Mouse (Mus musculus): ENCODE measurements at regions not wholly inside any gene's neighbourhood (a gene's known extent, or its start where the extent isn't known, plus 50 kb on each side); places are given as distances from the start of the nearest gene placed in this dataset.

DNA sequence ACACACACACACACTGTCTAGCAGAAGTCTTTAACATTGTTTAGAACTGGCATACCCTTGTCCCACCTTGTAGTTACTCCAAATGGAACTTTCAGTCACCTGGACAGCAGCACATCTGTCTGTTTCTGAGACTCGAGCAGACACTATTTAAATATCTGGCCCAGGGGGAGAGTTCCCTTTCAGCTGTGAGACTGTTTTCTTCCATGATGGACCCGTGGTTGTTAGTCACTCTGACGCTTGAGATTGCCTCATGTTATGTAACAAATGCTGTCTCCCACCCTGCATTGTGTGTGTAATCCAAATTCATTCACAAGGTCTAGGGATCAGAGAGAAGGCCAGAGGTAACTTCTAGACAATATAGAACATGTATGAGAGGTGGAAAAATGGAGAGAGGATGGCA, 174.2 kb downstream of the Otol1 start:
- Histone ChIP-seq H3K27ac (ENCODE audit: insufficient read depth, low read depth, low read length) (no peak overlapping the region), H3K4me3 (ENCODE audit: insufficient read depth, low read depth, low read length) (no peak overlapping the region), H3K4me1 (ENCODE audit: control insufficient read depth, insufficient read depth, low read length) (no peaks in the 10 kb centered on the region)
- TF ChIP-seq CTCF (IDR thresholded peaks at IDR 0.05; ENCODE audit: insufficient read depth, low read depth, low read length) (no peak), POLR2A (IDR thresholded peaks at IDR 0.05; ENCODE audit: insufficient read depth, low read depth, low read length) (no peak)
- 69% methylated on average over 3 of the region's 3 CpGs for WGBS

DNA sequence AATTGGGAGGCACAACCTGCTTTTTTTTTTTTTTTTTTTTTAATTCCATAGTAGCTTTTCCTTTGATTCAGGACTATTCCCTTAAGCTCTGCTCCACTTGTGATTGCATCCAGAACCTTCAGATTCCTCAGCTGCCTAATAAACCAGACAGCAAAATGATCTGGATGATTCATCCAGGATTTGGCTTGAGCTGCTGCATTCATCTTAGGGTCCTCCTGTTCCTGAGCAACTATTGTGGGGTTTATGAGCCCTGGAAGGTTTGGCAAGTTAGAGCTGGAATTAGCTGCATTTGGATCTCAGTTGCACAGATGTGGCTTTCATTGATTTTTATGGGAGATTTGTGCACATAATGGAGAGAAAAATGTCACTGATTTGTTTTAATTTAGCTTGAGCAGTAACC, 183.3 kb downstream of the Otol1 start:
- TF ChIP-seq POLR2A (IDR thresholded peaks at IDR 0.05; ENCODE audit: insufficient read depth, low read depth, low read length), result no peak
- TF ChIP-seq CTCF (IDR thresholded peaks at IDR 0.05; ENCODE audit: insufficient read depth, low read depth, low read length), result no peak
- H3K27ac ChIP-seq (ENCODE audit: insufficient read depth, low read depth, low read length), result no peak overlapping the region
- H3K4me1 ChIP-seq (ENCODE audit: control insufficient read depth, insufficient read depth, low read length), result no peaks in the 10 kb centered on the region
- no peak overlapping the region for H3K4me3 ChIP-seq (ENCODE audit: insufficient read depth, low read depth, low read length)

DNA sequence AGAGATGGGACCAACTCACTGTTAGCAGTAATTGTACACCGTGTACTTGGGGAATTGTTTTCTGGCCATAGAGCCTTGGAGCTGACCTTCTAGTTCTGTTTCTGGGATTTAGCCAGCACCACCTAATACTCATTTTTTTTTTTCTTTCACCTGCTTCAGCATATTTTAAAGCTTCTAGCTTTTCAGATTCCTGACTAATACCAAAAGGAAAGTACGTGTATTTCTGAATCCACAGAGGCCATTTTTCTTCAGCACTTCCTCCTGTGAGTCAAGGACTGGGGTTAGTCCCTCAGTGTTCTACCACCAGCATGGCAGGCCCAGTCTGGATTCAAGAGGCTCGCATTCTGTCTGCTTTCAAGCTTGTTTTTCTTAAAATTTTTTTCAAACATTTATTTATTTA, 189.3 kb downstream of the Otol1 start:
- no peak overlapping the region for H3K27ac ChIP-seq (ENCODE audit: insufficient read depth, low read depth, low read length)
- 93% methylated on average over 3 of the region's 3 CpGs for WGBS
- no peak for TF ChIP-seq POLR2A (IDR thresholded peaks at IDR 0.05; ENCODE audit: insufficient read depth, low read depth, low read length)
- no peak for TF ChIP-seq CTCF (IDR thresholded peaks at IDR 0.05; ENCODE audit: insufficient read depth, low read depth, low read length)
- no peaks in the 10 kb centered on the region for H3K4me1 ChIP-seq (ENCODE audit: control insufficient read depth, insufficient read depth, low read length)
- no peak overlapping the region for H3K4me3 ChIP-seq (ENCODE audit: insufficient read depth, low read depth, low read length)

DNA sequence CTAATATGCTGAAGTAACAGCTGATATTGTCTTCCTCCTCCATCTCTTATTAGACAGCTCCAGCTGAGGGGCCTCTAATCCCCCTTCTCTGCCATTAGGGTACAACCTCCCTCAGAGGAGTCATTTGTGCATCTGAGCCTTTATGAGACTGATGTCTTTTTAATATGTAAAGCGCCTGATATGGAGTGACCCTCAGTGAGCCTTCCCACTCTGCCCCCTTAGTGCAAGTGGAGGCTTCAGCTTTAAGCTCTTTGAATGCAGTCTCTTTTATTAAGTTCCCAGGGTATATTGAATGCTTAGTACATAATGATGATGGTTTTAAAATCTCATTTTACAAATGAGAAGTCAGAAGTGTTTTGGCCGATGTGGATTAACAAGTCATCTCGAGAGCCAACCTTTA, 191.5 kb downstream of the Otol1 start:
- WGBS, result 90% methylated on average over 3 of the region's 3 CpGs
- Histone ChIP-seq H3K27ac (ENCODE audit: insufficient read depth, low read depth, low read length) (no peak overlapping the region), H3K4me1 (ENCODE audit: control insufficient read depth, insufficient read depth, low read length) (no peaks in the 10 kb centered on the region), H3K4me3 (ENCODE audit: insufficient read depth, low read depth, low read length) (no peak overlapping the region)
- TF ChIP-seq CTCF (IDR thresholded peaks at IDR 0.05; ENCODE audit: insufficient read depth, low read depth, low read length), result no peak
- no peak for TF ChIP-seq POLR2A (IDR thresholded peaks at IDR 0.05; ENCODE audit: insufficient read depth, low read depth, low read length)

DNA sequence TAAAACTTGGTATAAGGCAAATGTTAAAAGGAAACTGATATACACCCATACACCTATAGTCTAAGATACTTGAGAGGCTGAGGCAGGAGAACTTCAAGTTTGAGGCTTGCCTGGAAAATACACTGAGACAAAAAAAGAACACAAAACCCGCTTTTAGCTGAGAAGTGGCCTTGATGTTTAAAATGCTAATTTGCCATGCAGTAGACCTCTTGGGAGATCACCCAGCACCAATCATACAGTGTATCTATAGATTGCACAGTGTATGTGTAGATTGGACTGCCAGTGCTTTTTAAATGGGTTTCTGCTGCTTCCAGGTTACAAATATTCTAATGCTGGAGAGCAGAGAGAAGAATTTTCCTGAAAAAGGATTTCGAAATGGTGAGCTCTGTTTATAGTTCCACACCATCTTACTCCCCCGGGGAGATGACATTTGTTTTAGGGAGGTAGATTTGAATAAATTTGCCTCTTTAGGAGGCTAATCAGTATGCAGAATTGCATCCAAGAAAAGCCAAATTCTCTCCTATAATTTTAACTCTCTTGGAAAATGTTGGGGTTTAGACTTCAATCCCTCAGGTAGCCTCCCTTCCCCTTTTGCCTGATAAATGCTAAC, 194.0 kb downstream of the Otol1 start:
- WGBS, result 37% methylated on average over 3 of the region's 3 CpGs
- Histone ChIP-seq H3K4me3 (ENCODE audit: insufficient read depth, low read depth, low read length) (no peak overlapping the region), H3K4me1 (ENCODE audit: control insufficient read depth, insufficient read depth, low read length) (no peaks in the 10 kb centered on the region), H3K27ac (ENCODE audit: insufficient read depth, low read depth, low read length) (no peak overlapping the region)
- TF ChIP-seq CTCF (IDR thresholded peaks at IDR 0.05; ENCODE audit: insufficient read depth, low read depth, low read length) (no peak), POLR2A (IDR thresholded peaks at IDR 0.05; ENCODE audit: insufficient read depth, low read depth, low read length) (no peak)

DNA sequence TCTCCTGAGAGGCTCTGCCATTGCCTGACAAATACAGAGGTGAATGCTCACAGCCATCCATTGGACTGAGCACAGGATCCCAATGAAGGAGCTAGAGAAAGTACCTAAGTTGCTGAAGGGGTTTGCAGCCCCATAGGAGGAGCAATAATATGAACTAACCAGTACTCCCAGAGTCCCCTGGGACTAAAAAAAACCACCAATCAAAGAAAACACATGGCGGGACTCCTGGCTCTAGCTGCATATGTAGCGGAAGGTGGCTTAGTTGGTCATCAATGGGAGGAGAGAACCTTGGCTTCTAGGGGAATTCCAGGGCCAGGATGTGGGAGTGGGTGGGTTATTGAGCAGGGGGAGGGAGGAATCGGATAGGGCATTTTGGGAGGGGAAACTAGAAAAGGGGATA, 207.8 kb downstream of the Otol1 start:
- 96% methylated on average over 3 of the region's 3 CpGs for WGBS
- Histone ChIP-seq H3K4me3 (ENCODE audit: insufficient read depth, low read depth, low read length) (no peak overlapping the region), H3K27ac (ENCODE audit: insufficient read depth, low read depth, low read length) (no peak overlapping the region), H3K4me1 (ENCODE audit: control insufficient read depth, insufficient read depth, low read length) (no peaks in the 10 kb centered on the region)
- TF ChIP-seq POLR2A (IDR thresholded peaks at IDR 0.05; ENCODE audit: insufficient read depth, low read depth, low read length) (no peak), CTCF (IDR thresholded peaks at IDR 0.05; ENCODE audit: insufficient read depth, low read depth, low read length) (no peak)

DNA sequence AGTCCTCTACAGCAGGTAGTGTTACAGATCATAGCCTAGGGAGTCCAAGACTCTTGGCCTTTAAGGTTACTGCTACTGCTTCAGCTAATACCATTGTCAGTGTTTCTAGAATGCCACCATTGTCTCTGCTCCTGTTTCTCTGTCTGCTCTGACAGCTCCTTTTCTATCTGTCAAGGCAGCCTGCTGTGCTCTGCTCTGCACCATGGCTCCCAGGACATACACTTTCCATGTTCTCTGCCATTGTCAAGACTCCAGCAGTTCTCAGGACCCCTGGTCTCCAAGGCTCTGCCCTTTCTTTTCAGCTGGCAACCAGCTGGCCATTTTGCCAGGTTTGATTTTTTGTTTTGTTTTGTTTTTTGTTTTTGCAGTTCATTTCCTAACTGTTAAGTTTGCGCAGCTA, 208.7 kb downstream of the Otol1 start:
- TF ChIP-seq POLR2A (IDR thresholded peaks at IDR 0.05; ENCODE audit: insufficient read depth, low read depth, low read length), result no peak
- no peak for TF ChIP-seq CTCF (IDR thresholded peaks at IDR 0.05; ENCODE audit: insufficient read depth, low read depth, low read length)
- H3K27ac ChIP-seq (ENCODE audit: insufficient read depth, low read depth, low read length), result no peak overlapping the region
- H3K4me1 ChIP-seq (ENCODE audit: control insufficient read depth, insufficient read depth, low read length), result no peaks in the 10 kb centered on the region
- 91% methylated on average over 1 of the region's 1 CpGs for WGBS
- no peak overlapping the region for H3K4me3 ChIP-seq (ENCODE audit: insufficient read depth, low read depth, low read length)

DNA sequence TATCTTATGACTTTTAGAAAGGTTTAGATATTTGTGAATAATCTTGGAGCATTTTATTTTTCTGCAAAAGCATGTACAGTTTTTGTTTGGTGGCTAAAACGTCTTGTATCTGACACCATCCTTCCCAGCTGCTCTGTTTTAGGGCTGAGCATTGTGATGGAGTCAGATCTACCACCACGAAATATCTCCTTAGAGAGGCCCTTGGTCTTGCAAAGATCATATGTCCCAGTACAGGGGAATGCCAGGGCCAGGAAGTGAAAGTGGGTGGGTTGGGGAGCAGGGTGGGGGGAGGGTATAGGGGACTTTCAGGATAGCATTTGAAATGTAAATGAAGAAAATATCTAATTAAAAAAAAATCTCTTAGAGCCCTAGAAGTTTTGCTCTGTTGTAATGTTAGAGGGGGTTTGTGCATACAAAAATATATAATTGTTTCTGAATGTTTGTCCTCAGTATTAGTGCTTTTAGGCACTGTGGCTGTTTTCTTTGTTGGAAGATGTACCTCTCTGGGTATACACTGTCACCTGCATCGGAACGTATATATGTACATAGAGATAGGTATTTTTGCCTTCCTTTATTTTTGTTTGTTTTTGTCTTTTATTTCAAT, 211.4 kb downstream of the Otol1 start:
- Histone ChIP-seq H3K4me1 (ENCODE audit: control insufficient read depth, insufficient read depth, low read length) (no peaks in the 10 kb centered on the region), H3K27ac (ENCODE audit: insufficient read depth, low read depth, low read length) (no peak overlapping the region)
- WGBS, result 87% methylated on average over 4 of the region's 4 CpGs

DNA sequence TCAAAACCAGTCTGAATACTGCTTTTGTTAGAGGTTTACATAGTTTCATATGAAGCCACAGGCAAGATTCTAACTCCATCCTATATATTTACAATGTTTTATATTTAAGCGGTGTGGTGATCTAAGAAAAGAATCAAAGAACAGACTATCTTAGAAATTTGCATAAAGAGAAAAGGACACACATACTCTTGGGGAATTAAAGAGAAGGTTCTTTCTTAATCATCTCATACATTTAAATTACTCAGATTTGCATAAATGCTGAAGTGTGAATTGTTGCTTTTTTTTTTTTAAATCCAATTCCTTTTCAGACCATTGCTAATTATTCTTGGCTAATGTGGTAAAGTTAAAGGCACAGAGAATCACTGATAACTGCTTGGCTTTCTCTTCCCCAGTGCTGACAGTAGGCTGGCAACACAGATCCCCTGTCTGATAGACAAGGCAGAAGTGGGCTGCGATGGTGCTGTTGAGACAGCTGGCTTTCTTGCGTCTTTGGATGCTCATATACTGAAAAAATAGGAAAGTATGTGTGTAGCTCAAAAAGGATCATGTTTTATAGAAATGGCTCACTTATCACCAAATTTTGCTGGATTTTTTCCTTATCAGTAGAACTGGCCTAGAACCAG, 216.1 kb downstream of the Otol1 start:
- WGBS, result 49% methylated on average over 3 of the region's 3 CpGs
- Histone ChIP-seq H3K4me1 (ENCODE audit: control insufficient read depth, insufficient read depth, low read length) (no peaks in the 10 kb centered on the region), H3K4me3 (ENCODE audit: insufficient read depth, low read depth, low read length) (no peak overlapping the region), H3K27ac (ENCODE audit: insufficient read depth, low read depth, low read length) (no peak overlapping the region)
- TF ChIP-seq POLR2A (IDR thresholded peaks at IDR 0.05; ENCODE audit: insufficient read depth, low read depth, low read length), result no peak
- no peak for TF ChIP-seq CTCF (IDR thresholded peaks at IDR 0.05; ENCODE audit: insufficient read depth, low read depth, low read length)

More for the DNA sequence above, 211.4 kb downstream of the Otol1 start:
- no peak overlapping the region for H3K4me3 ChIP-seq (ENCODE audit: insufficient read depth, low read depth, low read length)
- TF ChIP-seq CTCF (IDR thresholded peaks at IDR 0.05; ENCODE audit: insufficient read depth, low read depth, low read length), result no peak
- TF ChIP-seq POLR2A (IDR thresholded peaks at IDR 0.05; ENCODE audit: insufficient read depth, low read depth, low read length), result no peak

All from olfactory bulb, adult 2 months (tissue).